Mouse (Mus musculus): Measurements from ENCODE around the gene Uggt2.
A peak's percentile ranks its signal among the peaks of the same experiment; 100 is the strongest.

The Uggt2 gene

DNA sequence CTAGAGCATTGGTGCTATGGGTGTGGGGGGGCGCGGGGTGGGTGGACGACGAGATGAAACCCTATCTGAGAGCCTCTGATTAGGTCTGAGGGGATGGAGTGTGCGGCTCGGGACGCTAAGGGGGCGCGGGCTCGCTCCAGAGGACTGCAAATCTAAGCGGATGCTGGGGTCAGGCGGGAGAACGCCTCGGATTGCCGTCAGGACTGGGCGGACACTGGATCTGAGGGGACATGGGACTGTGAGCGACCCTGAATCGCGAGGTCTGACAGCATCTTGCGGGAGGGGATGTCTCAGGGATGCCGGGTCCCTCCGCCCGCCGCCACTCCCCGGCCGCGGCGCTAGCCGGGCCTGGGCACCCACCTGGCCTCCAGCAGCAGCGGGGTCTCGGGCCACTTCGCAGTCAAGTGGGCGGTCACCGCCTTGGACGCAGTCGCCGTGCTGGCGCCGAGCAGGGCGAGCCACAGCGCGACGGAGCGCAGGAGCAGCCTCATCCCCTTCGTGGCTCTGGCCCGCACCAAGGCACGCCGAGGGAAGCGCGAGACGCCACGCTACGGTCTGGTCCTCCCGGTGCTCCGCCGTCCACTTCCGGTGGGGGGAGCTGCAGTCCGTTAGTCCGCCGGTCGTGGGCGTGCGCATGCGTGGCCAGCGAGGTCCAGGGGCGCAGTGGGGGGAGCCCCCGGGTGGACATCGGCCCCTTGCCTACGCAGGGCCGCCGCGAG is at the start of gene Uggt2:
TSS of gene Uggt2 (minus strand) at position 580 of the 719 bp plus-strand sequence.
- peak; percentile 76 for DNase-seq

GRCm38 (mm10) chr14:119139381-119139950 is 40.2 kb upstream of the Uggt2 start:
- no peak for DNase-seq

DNA sequence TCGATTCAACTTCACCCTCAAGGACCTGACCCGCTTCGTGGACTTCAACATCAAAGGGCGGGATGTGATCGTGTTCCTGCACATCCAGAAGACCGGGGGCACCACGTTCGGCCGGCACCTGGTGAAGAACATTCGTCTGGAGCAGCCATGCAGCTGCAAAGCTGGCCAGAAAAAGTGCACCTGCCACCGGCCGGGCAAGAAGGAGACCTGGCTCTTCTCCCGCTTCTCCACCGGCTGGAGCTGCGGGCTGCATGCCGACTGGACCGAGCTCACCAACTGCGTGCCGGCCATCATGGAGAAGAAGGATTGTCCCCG is 39.5 kb upstream of the Uggt2 start:
- peak; percentile 15 for DNase-seq

DNA sequence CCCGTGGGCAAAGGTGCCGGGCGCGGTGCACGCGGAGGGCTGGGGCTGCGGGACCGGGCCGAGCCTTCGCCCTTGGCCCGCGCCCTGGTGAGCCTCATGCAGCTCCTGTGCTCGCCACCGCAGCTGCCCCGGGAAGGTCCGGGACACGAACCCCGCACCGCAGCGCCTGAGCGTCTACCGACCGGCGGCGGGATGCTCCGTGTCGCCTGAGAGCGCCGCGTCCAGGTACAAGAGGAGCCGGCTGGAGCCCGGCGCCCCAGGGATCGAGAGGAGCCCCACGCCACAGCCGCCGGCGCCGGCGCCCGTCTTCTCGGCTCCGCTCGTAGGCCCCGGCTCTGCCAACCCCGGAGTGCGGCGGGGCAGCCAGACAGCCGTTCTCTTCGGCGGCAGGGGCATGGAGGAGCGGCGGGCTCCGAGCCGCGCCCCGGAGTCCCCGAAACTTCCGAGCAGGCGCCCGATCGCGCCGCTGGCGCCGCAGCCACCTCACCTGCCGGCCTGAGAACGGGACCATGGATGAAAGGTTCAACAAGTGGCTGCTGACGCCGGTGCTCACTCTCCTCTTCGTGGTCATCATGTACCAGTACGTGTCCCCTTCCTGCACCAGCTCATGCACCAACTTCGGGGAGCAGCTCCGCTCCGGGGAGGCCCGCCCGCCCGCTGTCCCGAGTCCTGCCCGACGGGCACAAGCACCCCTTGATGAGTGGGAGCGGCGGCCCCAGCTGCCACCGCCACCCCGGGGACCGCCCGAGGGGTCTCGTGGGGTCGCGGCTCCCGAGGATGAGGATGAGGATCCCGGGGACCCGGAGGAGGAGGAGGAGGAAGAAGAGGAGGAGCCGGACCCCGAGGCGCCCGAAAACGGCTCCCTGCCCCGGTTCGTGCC is 38.9 kb upstream of the Uggt2 start, which contains the start of gene Hs6st3:
TSS of gene Hs6st3 (plus strand) at position 436 of the 880 bp plus-strand sequence.
- peak; percentile 8 for DNase-seq

DNA sequence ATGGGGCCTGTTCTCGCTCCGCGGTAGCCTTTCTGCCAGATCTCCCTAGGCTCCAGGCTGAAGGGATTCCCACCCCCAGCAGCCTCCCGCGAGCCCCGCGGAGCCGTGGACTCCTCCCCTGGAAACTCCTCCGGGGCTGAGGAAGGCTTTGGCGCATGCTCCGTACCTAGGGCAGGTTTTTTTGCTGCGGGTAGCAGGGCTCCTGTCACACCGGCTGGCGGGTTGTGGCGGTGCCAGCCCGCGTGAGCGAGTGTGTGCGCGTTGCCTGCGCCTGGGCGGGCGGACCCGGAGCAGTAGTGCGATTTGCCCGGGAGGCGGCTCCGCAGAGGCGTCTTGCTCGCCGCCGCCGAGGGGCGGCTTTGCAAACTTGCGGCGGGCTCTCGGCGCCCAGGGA is 38.3 kb upstream of the Uggt2 start:
- peak; percentile 50 for DNase-seq

DNA sequence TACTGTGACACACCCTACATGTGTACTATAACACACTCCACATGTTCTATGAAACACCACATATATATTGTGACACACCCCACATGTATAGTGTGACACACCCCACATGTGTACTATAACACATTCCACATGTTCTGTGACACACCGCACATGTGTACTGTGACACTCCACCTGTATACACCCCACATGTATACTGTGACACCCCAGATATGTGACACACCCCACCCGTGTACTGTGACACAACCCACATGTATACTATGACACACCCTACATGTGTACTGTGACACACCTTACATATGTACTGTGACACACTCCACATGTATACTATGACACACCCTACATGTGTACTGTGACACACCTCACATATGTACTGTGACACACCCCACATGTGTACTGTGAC is 28.1 kb upstream of the Uggt2 start:
- no peak for DNase-seq

DNA sequence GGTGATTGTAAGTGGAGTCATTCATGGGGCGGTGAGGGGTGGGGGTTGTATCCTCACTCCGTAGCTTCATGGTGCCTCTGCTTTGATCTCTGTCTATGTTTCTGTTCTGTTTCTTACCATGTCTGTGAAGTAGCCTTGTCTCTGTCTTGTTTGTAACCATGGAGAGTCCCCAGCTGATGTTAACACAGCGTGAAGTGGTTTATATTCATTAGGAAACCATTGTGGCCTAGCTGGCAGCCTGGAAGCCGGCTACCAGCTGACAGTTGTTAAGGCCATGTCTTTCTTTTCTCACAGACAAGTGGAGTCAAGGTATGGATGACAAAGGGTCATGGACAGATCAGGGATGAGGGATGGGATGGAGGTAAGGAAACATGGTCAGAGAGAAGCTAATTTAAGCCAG is 26.6 kb upstream of the Uggt2 start:
- no peak for DNase-seq

GRCm38 (mm10) chr14:119124061-119124460 is 24.8 kb upstream of the Uggt2 start:
- DNase-seq, result peak; percentile 19

- DNase-seq, result no peak
Observed at GRCm38 (mm10) chr14:119123582-119123981, 24.4 kb upstream of the Uggt2 start.

GRCm38 (mm10) chr14:119112558-119112957 is 13.3 kb upstream of the Uggt2 start:
- no peak for DNase-seq

GRCm38 (mm10) chr14:119109776-119110218 is 10.6 kb upstream of the Uggt2 start:
- no peak for DNase-seq

GRCm38 (mm10) chr14:119108776-119109301 is 9.6 kb upstream of the Uggt2 start:
- DNase-seq, result no peak

GRCm38 (mm10) chr14:119107591-119107990 is 8.4 kb upstream of the Uggt2 start:
- DNase-seq, result no peak

- no peak for DNase-seq
Observed at GRCm38 (mm10) chr14:119099570-119099891, 301 bp upstream of the Uggt2 start.

DNA sequence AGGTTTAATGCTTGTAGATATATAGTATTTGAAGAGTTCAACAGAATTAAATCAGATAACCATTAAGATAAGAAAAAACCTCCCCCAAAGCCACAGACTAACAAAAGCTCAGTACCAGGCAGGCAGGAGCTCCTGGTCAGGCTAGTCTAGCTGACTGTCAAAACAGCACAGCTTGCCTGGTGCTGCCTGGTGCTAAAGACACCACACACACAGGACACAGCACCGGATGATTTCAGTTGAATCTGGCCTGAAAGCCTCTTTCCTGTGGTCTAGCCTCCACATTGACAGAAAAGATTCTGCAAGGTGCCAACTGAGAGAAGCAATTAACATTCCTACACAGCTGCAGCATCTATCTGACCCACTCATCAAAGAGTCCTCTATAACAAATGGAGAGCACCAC is 37.4 kb downstream of the Uggt2 start:
- no peak for DNase-seq

DNA sequence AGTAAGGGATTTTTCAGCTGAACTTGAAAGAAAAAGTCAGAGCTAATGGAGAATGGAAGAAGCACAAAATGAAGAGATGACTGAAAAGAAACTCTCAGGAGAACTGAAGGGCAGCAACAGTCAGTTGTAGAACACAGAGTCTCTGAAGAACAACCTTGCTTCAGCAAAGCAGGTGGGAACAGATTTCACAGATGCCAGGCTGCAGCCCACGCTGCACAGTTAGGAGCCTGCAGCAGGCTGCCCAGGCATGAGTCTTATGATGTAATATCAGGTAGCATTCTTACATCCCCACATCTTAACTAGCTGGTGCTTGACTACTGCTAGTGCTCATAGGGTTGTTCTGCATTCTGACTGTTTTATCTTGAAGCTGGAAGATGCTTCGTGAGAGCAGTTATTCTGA is 38.5 kb downstream of the Uggt2 start:
- DNase-seq, result no peak

DNA sequence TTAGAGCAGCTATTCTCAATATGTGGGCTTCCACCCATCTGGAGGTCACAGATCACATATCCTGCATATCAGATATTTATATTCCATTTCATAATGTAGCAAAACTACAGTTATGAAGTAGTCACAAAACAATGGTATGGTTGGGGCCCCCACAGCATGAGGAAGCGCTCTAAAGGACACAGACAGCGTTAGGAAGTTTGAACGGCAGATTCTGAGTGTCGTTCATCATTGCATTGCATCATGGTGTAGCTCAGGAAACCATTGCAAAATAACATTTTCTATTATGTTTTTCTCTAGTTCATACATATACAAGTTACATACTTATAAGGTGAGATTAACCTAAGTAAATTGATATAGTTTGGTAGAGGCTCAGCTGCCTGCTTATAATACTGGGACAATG is 42.2 kb downstream of the Uggt2 start:
- no peak for DNase-seq

DNA sequence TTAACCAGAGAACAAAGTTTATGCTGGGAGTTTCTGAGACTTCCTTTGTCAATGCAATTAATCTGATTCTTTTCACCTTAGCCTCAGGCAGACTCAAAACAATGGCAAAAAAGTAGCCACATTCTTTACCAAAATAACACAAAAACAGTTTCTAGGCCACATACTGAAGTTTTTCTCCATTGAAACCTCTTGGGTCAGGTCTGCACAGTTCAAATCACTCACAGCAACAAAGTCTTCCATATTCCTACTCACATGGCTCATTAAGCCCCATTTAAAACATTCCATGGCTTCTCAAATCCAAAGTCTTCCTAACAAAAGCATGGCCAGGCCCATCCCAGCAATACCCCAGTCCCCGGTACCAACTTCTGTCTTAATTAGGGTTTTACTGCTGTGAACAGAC is 46.3 kb downstream of the Uggt2 start:
- DNase-seq, result no peak

- DNase-seq, result no peak
Observed at GRCm38 (mm10) chr14:119052361-119052760, 46.9 kb downstream of the Uggt2 start.

DNA sequence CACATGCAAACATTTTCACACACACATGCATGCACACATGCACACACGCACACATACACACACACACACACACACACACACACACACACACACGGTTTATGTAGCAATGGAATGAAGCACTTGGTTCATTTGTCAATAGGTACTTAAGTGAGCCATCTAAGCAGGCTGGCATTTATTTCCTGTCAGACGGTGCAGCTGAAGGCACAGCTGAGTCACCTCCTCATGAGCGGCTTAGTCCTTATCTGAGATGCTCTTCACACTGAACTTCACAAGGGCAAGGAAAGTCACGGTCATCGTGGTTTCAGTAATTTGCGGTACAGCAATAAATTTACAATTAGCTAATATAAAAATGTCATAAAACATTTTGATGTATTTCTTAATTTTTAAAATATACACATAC is 55.5 kb downstream of the Uggt2 start:
- no peak for DNase-seq

DNA sequence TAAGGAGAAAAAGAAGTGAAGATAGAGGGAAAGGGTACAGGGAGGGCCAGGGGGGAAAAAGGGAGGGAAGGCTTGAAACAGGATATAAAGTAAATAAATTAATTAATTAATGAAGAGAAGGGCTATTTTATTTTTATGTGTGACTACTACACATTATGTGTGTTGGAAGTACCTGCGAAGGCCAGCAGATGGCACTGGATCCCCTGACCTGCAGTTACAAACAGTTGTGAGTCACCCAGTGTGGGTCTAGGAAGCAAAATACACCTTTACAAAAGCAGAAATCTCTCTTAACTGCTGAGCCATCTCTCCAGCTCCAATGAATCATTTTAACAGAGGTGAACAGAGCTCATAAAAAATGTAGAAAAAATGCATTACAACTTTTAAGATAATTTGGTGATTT is 59.0 kb downstream of the Uggt2 start:
- DNase-seq, result peak; percentile 42

GRCm38 (mm10) chr14:119037755-119038154 is 61.5 kb downstream of the Uggt2 start:
- no peak for DNase-seq

- no peak for DNase-seq
Observed at GRCm38 (mm10) chr14:119037076-119037683, 62.0 kb downstream of the Uggt2 start.

Measured in lung, postnatal 14 days (tissue).